In the genomic region with DNA sequence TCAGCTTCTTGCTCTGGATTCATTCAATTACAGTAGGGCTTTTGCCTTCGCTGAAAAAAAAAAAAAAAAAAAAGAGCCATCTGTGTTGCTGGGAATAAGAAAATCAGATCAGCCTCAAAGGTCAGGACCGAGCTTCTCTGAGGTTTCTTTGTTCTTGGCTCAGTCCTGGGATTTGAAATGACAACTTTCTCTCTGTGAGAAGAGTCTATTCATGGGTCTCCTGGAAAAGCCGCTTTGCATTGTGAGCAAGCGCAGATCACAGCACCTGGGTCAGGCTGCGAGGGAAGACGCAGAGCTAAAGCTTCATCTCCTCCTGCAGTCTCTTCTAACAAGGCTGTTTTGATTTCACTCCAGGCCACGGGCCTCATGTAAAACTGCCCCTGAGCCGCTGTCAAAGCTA, we compare ENCODE assay signal across 13 mouse cellular contexts.
DNase-seq lines count a peak whose midpoint lies in the region; ATAC-seq and TF ChIP-seq lines count a peak whose summit lies in the region.
"Had no signal": no experiment of that assay in that cellular context is flagged by ENCODE, and none has a peak within 500 bp of the region (broad histone marks: within the 10 kb centered on the region; RNA-seq: fewer than 3 reads in every experiment).

No protein-coding gene starts in this region.

- 12% methylated on average over 8 of the region's 8 CpGs for WGBS in embryonic facial prominence, embryonic 12.5 days
- 27% methylated on average over 8 of the region's 8 CpGs for WGBS in hindbrain, embryonic 14.5 days

- intact Hi-C loops in left cerebral cortex, postnatal 14 days (cut with DNase I) = no loop called here
- intact Hi-C loops in left cerebral cortex, adult 2 months (cut with DNase I) = no loop called here

- peak overlapping the region; percentile 35; the same call in 1 of the 2 replicates for H3K4me2 ChIP-seq in embryonic facial prominence, embryonic 12.5 days (replicated peaks)
- peak overlapping the region; percentile 36; the same call in 1 of the 2 replicates for H3K4me2 ChIP-seq in hindbrain, embryonic 14.5 days (replicated peaks)

- H3K4me1 ChIP-seq in embryonic facial prominence, embryonic 12.5 days = no peaks in the 10 kb centered on the region
- H3K4me1 ChIP-seq in hindbrain, embryonic 14.5 days (replicated peaks; ENCODE audit: control insufficient read depth, insufficient read depth, low read length) = no peaks in the 10 kb centered on the region
- H3K4me1 ChIP-seq: megakaryocyte, embryonic 14.5 days had no signal

- DNase-seq in left cerebral cortex, postnatal 14 days (ENCODE audit: low spot score in 2 of 2) = peak; percentile 10 to 22
- no peak for DNase-seq in left cerebral cortex, adult 2 months (ENCODE audit: extremely low spot score in 1 of 2, low spot score in 2 of 2)
- DNase-seq in hindbrain, embryonic 14.5 days (ENCODE audit: low spot score) = peak; percentile 39
- peak; percentile 74 for DNase-seq in retina, postnatal 1 day
- no peak for DNase-seq in spleen, postnatal 10 days (ENCODE audit: low spot score in 2 of 2)
- no peak for DNase-seq in thymus, postnatal 36 days
- no peak for DNase-seq in ovary, postnatal 36 days (ENCODE audit: low spot score)
- DNase-seq: heart, postnatal 10 days; kidney, postnatal 36 days; left cerebral cortex, postnatal 4 days; liver, postnatal 0 days had no signal

- H3K9me3 ChIP-seq in embryonic facial prominence, embryonic 12.5 days = no peaks in the 10 kb centered on the region
- no peaks in the 10 kb centered on the region for H3K9me3 ChIP-seq in hindbrain, embryonic 14.5 days (ENCODE audit: control insufficient read depth, low read length)

- no peak for ATAC-seq in embryonic facial prominence, embryonic 12.5 days (ENCODE audit: insufficient number of reproducible peaks, insufficient read depth, low FRiP score, low TSS enrichment)
- 0 out of 2 replicates have a peak, but pooled peaks have one; percentile 21 for ATAC-seq in hindbrain, embryonic 14.5 days (ENCODE audit: low FRiP score)
- ATAC-seq: liver, postnatal 0 days had no signal

- no peaks in the 10 kb centered on the region for H3K27me3 ChIP-seq in embryonic facial prominence, embryonic 12.5 days
- no peaks in the 10 kb centered on the region for H3K27me3 ChIP-seq in hindbrain, embryonic 14.5 days (ENCODE audit: control insufficient read depth, insufficient read depth, low read length)
- H3K27me3 ChIP-seq: megakaryocyte, embryonic 14.5 days had no signal

- no peak for TF ChIP-seq CTCF in left cerebral cortex, adult 2 months (IDR thresholded peaks at IDR 0.05)

- H3K4me3 ChIP-seq in left cerebral cortex, adult 2 months = no peak overlapping the region
- 0 out of 2 replicates have a peak overlapping the region, but pooled peaks have one; percentile 9 for H3K4me3 ChIP-seq in embryonic facial prominence, embryonic 12.5 days
- no peak overlapping the region for H3K4me3 ChIP-seq in hindbrain, embryonic 14.5 days (replicated peaks; ENCODE audit: low read length)
- H3K4me3 ChIP-seq: megakaryocyte, embryonic 14.5 days had no signal

- H3K36me3 ChIP-seq in embryonic facial prominence, embryonic 12.5 days = no peaks in the 10 kb centered on the region
- H3K36me3 ChIP-seq in hindbrain, embryonic 14.5 days (replicated peaks; ENCODE audit: control insufficient read depth, insufficient read depth) = no peaks in the 10 kb centered on the region

- no peak overlapping the region for H3K9ac ChIP-seq in embryonic facial prominence, embryonic 12.5 days
- H3K9ac ChIP-seq in hindbrain, embryonic 14.5 days = 0 out of 2 replicates have a peak overlapping the region, but pooled peaks have one; percentile 3
- H3K9ac ChIP-seq: liver, postnatal 0 days had no signal

- H3K27ac ChIP-seq in left cerebral cortex, adult 2 months = no peak overlapping the region
- no peak overlapping the region for H3K27ac ChIP-seq in embryonic facial prominence, embryonic 12.5 days
- H3K27ac ChIP-seq in hindbrain, embryonic 14.5 days = no peak overlapping the region

Comparison
In these comparisons a context has a peak if more than half of its experiments do, and no peak if none do; other contexts are left out.
1. DNase-seq: peak in left cerebral cortex, postnatal 14 days (2 of 2), hindbrain, embryonic 14.5 days (single experiment) and retina, postnatal 1 day (single experiment); none in left cerebral cortex, adult 2 months (0 of 2), spleen, postnatal 10 days (0 of 2), thymus, postnatal 36 days (0 of 2) and ovary, postnatal 36 days (single experiment).